Mouse (Mus musculus): ENCODE measurements around the gene Fam216b.

DNA sequence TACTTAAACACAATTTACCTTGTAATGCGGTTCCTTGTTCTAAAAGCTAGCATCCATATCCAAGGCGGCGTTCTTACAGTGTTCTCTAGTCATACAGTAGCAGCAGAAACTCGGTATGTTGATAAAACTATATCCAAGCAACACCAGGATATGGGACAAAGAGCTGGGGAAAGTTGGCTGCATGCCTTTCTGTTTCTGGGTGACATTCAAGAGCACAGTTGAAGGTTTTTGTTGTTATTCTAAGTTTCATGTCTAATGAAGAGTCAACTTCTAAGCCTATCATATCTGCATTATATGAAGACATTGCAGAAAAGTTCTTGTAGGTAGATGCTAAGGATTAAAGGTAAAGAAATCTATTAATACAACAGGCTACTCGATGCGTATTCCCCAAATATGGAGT is at the start of gene Fam216b:
- TF ChIP-seq CTCF (IDR thresholded peaks at IDR 0.05) (no peak), EP300 (IDR thresholded peaks at IDR 0.05) (no peak)
